Mouse (Mus musculus) cerebellum, postnatal 25 days (tissue): ENCODE measurements around the gene Egln2.
A peak's percentile ranks its signal among the peaks of the same experiment; 100 is the strongest.

Experiments used
- DNase-seq, 2 experiments: peaks; one replicate each; pipeline ENCODE4 v3.0.0; 2021; ENCODE audit warnings: mixed read lengths in 2 of 2

The Egln2 gene

DNA sequence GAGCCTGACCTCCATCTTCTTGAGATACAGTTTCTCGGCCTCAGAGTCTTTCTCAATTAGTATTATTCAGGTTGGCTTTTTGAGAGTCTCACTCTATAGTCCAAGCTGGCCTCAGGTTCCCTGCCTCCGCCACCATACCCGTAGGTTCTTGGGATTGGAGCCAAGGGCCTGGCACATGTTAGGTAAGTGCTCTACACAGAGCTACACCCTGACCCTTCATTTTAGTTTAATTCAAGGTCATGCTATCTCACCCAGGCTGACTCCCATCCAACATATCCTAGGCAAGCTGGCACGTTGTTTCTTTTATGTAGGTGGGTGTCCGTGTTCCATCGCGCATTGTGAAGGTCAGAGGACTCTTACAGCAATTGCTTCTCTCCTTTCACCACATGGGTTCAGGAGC lies 8.3 kb upstream of the Egln2 start:
- DNase-seq = no peak

DNA sequence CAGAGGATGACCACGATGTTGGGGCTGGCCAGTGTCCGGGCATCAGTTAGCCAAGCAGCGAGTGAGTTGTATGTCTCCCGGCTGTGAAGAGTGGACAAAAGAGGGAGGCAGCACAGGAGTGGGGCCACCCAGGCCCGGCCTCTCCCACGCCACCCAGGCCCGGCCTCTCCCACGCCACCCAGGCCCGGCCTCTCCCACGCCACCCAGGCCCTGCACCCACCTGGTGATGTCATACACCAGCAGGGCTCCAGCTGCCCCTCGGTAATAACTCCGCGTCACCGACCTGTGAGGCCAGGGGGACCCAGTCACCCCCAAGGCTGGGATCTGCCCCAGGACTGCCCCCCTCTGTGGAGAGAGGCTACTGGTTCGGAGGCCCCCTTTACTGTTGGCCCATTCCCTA lies 7.9 kb upstream of the Egln2 start:
- DNase-seq = no peak

DNA sequence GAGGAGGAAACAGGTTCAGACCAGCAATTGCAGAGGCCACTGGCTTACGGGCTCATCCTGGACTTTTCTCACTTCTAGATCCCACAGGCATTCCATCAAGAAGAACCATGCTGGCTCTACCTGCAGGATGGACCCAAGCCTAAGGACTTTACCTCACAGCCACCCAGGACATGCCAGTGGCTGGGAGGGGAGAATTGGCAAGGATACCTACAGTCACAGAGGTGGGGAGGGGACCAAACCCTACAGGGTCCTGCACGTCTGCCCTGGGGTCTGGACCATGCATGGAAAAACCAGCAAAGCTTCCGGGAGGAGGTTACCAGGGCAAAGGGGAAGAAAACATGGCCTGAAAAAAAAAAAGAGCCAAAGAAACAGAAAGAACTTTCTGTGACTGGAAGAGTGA lies 4.4 kb upstream of the Egln2 start:
- DNase-seq = no peak

DNA sequence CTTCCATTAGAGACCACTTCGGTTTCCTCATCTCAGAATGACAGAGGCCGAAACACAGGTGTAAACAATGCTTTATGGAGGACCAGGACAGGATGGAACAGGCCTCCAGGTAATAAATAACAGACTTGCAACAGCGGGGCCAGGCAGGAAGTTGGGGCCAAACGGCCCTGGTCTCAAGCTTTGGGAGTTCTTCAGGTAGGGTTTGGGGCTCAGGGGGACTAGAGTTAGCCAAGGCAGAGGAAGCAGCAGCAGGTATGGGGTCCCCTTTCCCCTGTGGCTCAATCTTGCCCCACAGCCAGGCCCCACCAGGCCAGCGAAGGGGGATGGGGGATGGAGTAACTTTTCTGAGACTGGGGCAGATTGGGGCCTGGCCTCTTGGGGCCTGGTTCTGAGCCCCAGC lies 1.8 kb upstream of the Egln2 start:
- no peak for DNase-seq

DNA sequence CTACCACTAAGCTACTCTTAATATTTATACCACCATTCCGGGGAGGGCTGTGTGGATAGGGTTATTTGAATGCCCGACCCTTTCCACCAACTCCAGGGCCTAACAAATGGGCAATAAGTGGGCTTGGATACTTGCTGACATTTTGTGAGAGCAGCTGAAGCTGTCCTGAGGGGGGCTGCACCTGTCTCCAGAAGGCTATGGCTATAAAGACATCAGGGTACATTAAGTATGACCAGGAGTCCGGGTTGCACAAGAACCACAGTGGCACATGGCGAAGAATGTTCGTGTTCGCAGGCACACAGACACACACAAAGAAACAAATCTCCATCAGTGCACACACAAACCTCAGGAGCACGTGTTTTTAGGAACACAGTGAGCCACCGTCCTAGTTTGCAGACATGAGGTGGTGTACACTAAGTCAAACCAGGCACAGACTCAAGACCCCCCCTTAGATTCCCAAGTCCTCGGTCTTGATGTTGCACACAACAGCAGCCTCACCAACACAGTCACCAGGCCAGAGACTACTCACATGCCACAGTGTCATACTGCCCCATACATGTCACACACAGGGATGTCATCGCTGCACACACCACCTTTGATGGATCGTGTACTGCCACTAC lies 983 bp upstream of the Egln2 start:
- no peak for DNase-seq

DNA sequence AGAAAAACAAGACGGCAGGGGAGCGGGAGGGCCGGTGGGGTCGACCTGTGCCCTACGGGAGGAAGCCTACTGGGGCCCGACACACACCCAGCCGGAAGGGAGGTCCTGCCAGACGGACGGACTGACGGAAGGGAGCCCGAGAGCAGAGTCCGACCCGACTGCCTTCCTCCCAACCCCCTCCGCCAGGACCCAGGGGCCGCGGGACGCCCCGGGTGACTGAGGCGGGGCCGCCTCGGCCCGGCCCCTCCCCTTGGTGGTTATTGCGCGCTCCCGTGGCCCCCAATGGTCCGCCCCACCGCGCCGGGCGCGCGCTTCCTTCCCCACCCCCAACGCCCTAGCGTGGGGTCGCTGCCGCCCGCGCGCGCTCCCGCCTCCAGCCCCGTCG lies 381 bp downstream of the Egln2 start:
- DNase-seq = peak; percentile 88 to 90

DNA sequence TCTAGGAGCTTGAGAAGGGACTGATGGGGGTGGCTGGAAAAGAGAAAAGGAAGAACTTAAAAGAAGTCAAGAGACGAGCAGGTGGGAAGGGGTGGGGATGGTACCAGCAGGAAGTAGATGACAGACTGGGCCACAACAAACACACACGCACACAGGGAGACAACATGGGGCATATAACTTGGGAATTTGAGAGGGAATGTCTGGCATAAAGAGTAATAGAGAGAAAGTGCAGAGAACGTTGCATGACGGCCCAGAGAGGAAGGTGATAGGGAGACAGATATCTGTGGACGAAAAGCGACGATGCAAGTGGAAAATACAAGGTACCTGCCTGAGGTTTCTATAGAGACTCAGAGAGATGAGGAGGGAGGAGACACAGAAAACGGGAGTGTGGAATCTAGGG lies 906 bp downstream of the Egln2 start:
- DNase-seq = no peak

DNA sequence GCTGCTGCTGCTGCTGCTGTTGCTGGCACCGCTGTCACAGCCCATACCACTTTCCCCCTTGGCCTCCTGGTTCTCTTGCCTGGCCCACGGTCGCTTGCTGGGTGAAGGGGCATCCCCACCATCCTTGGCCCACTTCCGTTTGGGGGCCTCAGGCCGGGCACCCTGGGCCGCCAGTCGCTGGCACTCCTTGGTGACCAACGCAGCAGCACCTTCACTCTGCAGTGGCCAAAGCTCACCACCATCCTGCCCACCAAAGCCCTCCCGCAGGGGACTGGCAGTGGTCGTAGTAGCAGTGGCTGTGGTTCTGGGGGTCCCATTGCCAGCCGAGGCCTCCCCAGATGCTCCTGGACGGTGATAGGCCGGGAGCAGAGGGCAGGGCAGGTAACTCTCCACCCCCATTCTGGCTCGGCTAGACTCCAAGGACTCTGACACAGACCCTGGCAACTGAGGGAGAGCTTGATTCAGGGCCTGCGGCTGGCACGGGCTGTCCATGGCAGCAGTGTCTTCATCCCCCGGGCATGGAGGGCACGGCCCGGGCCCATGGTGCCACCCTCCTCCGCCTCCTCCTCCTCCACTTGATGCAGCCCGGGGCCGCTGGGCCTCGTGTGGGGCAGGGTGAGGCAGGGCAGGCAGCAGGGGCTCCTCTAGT lies 1.5 kb downstream of the Egln2 start:
- peak; percentile 69 to 78 for DNase-seq

DNA sequence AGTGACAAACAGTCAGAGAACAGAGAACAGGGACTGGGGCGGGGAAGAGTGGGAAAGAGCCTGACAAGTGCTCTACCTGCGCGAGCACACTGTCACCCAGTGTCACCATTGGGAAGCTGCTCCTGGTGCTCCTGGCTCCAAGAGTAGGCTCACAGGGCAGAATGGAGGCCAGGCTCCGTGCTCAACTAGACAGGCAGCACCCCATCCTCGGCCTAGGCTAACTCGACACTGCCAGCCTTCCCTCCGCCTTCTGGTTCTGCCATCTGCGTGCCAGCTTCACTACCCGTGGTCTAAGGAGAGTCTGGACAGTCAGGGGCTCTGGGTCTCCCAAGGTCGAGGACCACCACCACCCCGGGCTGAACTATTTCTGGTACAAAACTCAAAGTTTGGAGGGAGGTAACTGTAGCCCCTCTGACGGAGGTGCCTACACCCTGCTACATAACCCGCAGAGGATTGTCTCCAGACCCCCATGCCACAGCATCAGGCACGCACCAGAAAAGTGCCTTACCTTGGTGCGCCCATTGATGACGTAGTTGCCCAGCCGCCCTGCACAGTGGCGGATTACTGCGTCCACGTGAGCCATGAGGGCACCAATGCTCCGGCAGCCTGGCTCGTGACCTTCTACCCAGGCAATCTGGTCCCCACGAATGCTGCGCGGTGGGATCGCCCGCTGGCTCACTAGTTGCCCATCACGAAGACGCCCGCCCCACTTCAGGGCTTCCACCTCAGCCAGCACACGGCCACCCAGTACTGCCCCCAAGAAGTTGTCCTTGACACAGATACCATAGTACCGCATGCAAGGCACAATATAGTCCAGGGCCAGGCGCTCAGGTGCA lies 2.3 kb downstream of the Egln2 start:
- DNase-seq = peak; percentile 55 to 71

DNA sequence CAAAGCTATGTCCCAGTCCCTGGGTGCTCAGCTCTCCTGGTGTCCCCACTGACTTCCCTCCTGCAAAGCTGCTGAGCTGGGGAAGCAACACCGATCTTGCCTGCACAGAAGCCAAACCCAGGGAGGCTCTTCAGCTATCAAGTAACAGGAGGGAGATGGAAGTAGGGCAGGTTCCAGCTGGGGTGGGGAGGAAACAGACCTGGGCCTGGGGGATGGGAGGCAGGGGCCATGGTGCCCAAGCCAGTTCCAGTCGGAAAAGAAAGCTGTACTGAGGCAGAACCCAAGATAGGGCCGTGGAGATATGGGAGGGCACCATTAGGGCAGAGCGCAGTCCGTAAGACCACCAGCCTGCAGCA lies 3.2 kb downstream of the Egln2 start:
- peak; percentile 33 to 41 for DNase-seq

DNA sequence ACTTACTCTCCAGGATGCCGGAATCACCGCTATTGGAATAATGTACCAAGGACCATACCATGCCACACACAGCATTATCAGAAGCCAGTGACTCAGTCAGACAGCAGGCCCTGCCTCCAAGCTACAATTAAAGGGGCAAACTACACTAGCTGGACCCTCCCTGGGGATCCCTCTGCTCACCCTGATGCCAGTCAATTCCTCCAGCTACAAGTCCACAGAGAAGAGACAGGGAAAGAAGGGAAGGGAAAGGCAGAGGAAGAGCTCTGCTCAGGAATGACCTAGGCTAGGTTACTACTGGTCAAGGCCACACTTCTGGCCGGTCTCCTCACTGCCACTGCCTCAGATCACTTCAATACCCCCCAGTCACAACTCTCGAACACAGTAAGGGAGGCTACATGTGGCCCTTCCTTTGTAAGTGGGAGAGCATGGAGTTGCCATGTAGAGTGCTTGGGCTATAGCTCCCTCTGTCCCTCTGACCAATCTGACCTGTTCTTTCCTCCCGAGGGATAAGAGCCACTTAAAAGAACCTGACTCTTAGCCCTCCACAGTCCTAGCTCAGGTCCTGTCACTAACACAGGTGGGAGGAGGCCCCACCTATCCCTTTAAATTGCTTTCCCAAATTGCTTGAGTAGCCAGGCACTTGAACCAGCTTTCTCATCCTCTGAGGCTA lies 3.7 kb downstream of the Egln2 start:
- DNase-seq = no peak

DNA sequence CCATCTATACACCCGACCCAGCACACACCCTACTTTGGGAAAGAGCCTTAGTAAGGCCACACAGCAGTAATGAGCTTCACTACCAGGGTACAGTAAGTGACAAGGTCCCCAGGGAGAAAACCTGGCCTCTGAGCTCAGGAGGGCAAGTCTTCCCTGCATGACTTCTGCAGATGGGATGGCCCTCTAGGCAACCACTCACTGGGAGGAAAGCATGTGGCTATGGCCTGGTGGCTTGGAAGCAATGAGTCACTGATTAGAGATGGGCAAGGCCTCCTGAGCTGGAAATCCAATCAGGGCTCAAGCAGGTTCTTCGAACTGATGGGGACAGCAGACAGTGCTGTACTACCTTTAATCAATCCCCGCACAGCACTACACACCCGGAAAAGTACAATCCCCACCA lies 4.9 kb downstream of the Egln2 start:
- DNase-seq = peak in 1 of 2 experiments; percentile 12

DNA sequence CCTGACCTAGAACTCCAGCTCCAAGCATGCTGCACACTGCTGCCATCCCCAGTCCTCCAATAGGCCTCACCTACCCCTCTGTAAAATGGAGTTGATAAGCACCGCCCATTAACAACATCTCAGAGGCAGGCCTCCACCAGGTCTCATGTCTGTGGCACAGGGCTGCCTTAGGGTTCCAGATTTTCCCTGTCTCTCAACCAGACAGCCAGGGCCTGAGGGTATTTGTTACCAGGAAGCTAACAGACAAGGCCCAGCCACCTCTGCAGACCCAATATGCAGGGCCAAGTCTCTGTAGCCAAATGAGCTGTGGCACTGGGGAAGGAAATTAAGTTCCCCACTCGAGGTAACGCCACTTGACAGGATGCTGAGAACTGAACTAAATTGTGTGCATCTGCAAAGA lies 5.7 kb downstream of the Egln2 start:
- no peak for DNase-seq

DNA sequence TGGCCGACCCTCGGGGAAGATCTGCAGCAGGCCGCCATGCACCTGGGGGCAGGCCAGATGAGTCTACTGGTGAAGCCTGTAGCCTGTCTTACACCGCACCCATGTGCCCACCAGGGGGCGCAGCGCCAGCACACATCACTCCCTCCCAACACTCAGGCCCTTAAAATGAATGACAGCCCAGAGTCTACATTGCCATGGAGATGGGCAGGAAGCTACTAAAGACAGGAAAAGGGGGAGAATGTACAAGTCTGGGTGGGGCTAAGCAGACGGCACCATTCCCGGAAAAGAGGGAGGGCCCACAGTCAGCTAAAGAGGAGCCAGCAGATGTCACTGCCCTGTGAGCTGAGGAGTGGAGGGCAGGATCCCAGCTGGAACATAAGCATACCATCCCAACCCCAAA lies 6.7 kb downstream of the Egln2 start:
- peak; percentile 88 to 91 for DNase-seq

DNA sequence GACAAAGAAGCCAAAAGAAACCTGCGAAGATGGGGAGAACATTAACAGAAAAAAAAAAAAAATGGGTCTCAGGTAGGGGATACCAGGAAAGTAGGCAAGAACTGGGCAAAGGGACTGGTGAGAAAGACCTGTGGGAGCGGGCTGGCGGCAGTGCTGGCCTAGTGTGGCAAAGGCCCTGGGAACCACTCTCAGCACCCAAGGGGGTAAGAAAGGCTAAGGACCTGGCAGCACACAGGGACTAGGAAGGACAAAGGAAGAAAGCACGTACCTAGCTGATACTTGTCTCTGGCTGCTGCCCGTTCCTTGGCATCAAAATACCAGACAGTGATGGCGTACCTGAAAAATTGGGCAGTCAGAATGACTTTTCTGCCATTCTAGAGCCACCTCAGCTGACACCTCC lies 7.3 kb downstream of the Egln2 start:
- DNase-seq = no peak

DNA sequence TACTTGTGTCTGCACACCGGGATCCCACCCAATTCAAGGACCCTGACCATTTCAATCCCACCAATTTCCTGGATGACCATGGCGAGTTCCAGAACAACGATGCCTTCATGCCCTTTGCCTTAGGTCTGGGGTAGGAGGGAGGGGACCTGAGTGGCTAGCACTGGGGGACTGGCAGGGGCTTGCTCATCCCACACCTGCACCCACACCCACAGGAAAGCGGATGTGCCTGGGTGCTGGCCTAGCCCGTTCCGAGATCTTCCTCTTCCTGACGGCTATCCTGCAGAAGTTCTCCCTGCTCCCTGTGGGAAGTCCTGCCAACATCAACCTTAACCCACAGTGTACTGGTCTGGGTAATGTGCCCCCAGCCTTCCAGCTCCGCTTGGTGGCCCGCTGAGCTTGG lies 8.4 kb downstream of the Egln2 start:
- DNase-seq = no peak

DNA sequence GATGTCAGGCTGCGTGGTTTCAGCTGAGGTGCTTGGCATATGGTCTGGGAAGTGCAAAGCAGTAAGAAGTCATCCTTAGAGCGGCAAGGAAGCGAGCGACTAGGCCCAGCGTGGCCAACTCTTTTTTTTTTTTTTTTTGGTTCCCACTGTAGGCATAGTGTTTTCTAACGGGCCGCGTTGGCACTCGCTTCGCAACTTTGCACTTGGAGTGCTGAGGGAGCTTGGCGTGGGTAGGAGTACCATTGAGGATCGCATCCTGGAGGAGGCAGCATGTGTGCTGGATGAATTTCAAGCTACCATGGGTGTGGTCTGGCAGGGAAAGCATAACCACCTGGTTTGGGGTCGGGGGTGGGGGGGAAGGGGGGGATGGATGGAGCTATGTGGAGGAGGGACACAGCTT lies 10.6 kb downstream of the Egln2 start:
- DNase-seq = peak in 1 of 2 experiments; percentile 44

DNA sequence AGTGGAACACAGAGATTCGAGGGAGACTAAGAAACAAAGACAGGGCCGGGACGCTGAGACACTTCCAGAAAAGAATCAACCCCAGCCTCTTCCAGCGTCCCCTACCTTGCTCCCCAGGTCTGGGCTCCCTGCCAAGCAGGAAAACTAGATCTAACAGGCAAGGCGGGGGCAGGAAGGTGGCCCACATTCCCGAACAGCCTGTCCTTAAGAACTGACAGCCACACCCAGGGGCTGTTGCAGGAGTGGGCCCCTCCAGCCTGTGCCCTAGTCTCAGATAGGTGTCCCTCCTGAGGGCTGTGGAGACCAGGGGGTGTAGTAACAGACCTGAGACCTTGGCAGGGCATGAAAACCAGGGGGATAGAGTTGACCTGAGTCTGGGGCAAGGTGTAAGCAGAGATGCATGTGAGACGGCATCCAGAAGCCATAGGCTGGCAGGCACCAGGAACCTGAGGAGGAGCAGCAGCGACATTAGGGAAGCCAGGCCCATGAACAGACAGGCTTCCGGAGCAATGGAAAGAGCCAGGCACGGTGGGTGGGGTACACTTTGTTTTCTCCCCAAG lies 13.3 kb downstream of the Egln2 start, which contains the start of gene Cyp2t4:
TSS of gene Cyp2t4 (plus strand) at position 510 of the 560 bp plus-strand sequence.
- peak in 1 of 2 experiments; percentile 58 for DNase-seq

DNA sequence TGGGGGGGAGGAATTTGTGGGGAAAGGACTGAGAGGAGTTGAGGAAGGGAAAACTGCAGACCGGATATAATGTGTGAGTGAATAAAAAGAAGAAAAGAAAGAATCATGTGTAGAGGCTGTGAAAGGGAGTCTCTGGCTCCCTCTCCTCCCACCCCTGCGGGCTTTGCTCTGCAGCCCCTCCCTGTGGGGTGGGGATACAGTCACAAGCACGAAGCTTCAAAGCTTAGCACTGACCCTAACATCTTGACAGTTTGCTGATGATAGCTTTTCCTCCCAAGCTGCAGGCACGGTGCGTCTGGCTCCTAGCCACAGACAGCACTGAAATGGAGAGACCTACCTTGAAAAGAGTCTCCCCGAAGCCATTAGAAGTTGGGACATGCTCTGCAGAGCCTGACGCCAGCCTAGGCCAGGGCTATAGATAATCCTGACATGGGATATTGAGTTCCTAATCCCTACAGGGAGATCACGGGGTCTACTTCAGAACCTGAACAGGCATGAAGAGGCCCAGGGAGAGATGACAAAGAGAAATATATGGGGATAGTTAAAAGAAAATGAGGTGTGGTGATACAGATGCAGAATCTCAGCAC lies 30.1 kb downstream of the Egln2 start:
- DNase-seq = no peak

DNA sequence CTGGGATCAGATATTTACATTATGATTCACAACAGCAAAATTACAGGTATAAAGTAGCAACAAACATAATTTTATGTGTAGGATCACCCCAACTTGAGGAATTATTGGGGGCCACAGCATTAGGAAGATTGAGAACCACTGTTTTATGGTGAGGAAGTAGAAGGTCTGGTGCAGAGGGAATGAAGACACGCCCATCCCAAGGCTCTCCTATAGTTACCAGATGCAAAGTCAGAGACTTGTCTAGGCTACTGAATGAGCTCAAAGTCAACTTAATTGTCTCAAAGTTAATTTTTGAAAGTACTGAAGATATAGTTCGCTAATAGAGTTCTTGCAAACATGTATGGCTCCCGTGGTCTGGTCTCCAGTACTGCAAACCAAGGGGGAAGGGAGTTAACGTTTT lies 32.8 kb downstream of the Egln2 start:
- DNase-seq = no peak

DNA sequence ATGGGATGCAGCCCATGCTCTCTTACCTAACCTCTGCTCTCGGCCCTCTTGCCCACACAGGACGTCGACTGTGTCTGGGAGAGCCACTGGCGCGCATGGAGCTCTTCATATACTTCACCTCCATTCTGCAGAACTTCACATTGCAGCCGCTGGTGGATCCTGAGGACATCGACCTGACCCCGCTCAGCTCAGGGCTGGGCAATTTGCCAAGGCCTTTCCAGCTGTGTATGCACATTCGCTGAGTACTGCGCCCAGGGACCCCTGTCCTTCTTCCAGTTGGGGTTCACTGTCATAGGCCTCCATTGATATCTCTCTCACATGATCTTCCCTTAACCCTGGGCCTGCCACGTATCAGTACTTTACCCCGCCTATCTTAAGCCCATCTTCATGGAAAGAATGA lies 33.4 kb downstream of the Egln2 start:
- DNase-seq = peak; percentile 10 to 14

DNA sequence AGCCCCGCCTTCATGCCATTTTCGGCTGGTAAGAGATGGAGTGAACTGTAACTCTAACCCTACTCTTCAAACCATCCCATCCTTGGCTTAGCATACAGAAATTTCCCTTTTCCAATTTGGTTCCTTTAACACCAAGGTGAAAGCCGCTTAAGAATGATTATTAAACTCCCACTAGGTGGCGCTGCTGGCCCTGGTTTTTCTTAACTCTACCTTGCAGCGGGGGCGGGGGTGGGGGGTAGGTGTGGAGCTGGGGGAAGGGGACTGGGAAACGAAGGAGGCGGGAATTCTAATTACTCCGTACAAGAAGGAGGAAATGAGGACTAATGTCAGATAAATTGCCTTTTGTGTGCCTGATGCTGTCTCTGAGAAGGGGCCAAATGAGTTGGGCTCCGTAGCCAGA lies 34.0 kb downstream of the Egln2 start:
- DNase-seq = peak; percentile 66 to 84

DNA sequence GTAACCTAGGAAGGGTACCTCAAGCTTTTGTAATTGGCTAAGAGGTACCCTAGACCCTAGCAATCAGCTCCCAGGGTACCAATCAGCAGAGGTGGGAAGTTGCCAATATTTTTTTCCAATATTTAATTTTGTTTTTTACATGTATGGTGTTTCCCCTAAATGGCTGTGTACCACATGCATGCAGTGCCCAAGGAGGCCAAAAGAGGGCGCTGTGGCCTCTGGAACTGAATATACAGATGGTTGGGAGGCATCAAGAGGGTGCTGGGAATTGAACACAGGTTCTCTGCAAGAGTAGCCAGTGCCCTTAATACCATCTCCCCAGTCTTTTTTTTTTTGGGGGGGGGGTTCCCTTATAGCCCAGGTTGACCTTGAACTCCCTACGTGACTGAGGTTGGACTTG lies 35.2 kb downstream of the Egln2 start:
- DNase-seq = peak in 1 of 2 experiments; percentile 7
